Mouse (Mus musculus) granulocyte monocyte progenitor cell, adult 5-6 weeks (primary cell): ENCODE results near the gene S100a1. TPM values are rescaled to one million over a fixed set of nuclear protein-coding genes. Genes with fewer than 3 reads are reported as not detected.

Source experiments
- ATAC-seq: replicated peaks from 2 replicates; pipeline ENCODE4 v1.8.0; 2016; ENCODE audit warnings: mild to moderate bottlenecking, moderate TSS enrichment, inconsistent platforms; ENCODE audit not compliant: poor library complexity, severe bottlenecking
- total RNA-seq, 2 experiments: library from RNA; stranded (forward) in 1 of 2; stranded (reverse) in 1 of 2; fragments of 200-712, 200-1000 nt in 1 of 2; fragments of >200 nt in 1 of 2; fragmentation: Nextera tagmentation in 1 of 2; gene quantifications; 2 replicates each; pipeline ENCODE4 v1.2.3; 2014 to 2017

Gene S100a1
- total RNA-seq (2014; fragmentation: Nextera tagmentation) (106 and 130 TPM in 2 replicates), total RNA-seq (2017) (119 and 162 TPM in 2 replicates)

- ATAC-seq = peak; percentile 75
These were observed at the start of gene S100a1, which contains the start of gene S100a13 for GRCm38 (mm10) chr3:90513796-90514590. S100a1 (minus strand) TSS chr3:90514392. S100a13 (plus strand) TSS chr3:90514435.

GRCm38 (mm10) chr3:90560008-90560628 lies 45.9 kb upstream of the S100a1 start, which contains the start of gene S100a3:
S100a3 (plus strand) TSS chr3:90560578.
- ATAC-seq = no peak

- ATAC-seq = no peak
These were observed 41.8 kb upstream of the S100a1 start for GRCm38 (mm10) chr3:90555954-90556353.

GRCm38 (mm10) chr3:90552231-90552630 lies 38.0 kb upstream of the S100a1 start:
- ATAC-seq = no peak

- ATAC-seq = no peak
These were observed 36.2 kb upstream of the S100a1 start for GRCm38 (mm10) chr3:90550421-90550790.

GRCm38 (mm10) chr3:90549676-90550420 lies 35.7 kb upstream of the S100a1 start:
- ATAC-seq = no peak

GRCm38 (mm10) chr3:90540904-90541303 lies 26.7 kb upstream of the S100a1 start:
- no peak for ATAC-seq

GRCm38 (mm10) chr3:90537905-90538296 lies 23.7 kb upstream of the S100a1 start:
- no peak for ATAC-seq

- ATAC-seq = no peak
These were observed 23.1 kb upstream of the S100a1 start, which contains the start of gene S100a16 for GRCm38 (mm10) chr3:90537141-90537904. S100a16 (plus strand) TSS chr3:90537254.

- ATAC-seq = no peak
These were observed 21.3 kb upstream of the S100a1 start for GRCm38 (mm10) chr3:90535446-90535845.

GRCm38 (mm10) chr3:90531713-90532112 lies 17.5 kb upstream of the S100a1 start:
- no peak for ATAC-seq

- no peak for ATAC-seq
These were observed 13.2 kb upstream of the S100a1 start for GRCm38 (mm10) chr3:90527291-90527873.

GRCm38 (mm10) chr3:90526580-90526979 lies 12.4 kb upstream of the S100a1 start, which contains the start of gene S100a14:
S100a14 (plus strand) TSS chr3:90526856.
- ATAC-seq = peak; percentile 13; the same call in 1 of the 2 replicates

GRCm38 (mm10) chr3:90526076-90526475 lies 11.9 kb upstream of the S100a1 start:
- no peak for ATAC-seq

- ATAC-seq = peak; percentile 93
These were observed 11.2 kb upstream of the S100a1 start for GRCm38 (mm10) chr3:90525421-90525820.

- ATAC-seq = no peak
These were observed 3.5 kb upstream of the S100a1 start for GRCm38 (mm10) chr3:90517711-90518110.

GRCm38 (mm10) chr3:90515789-90516188 lies 1.6 kb upstream of the S100a1 start:
- ATAC-seq = no peak

GRCm38 (mm10) chr3:90515242-90515641 lies 1.1 kb upstream of the S100a1 start:
- no peak for ATAC-seq

- ATAC-seq = peak; percentile 64
These were observed 499 bp upstream of the S100a1 start for GRCm38 (mm10) chr3:90514691-90515090.
